Mouse (Mus musculus) midbrain, embryonic 15.5 days (tissue): ENCODE measurements at regions not wholly inside any gene's neighbourhood (a gene's known extent, or its start where the extent isn't known, plus 50 kb on each side); places are given as distances from the start of the nearest gene placed in this dataset.

ENCODE experiments used
- ATAC-seq: fragments of 200-750 bp; cut with Nextera tagmentation; replicated peaks from 2 replicates; pipeline ENCODE4 v1.8.0; 2017; ENCODE audit warnings: moderate TSS enrichment
- H3K27ac ChIP-seq: fragments of 300-500 bp; sonication (generic); 2 replicates; pipeline ENCODE4 v1.5.1; 2015; ENCODE audit warnings: mild to moderate bottlenecking, inconsistent platforms
- H3K27me3 ChIP-seq: fragments of 300-500 bp; sonication (generic); replicated peaks from 2 replicates; pipeline ENCODE4 v1.6.1; 2015; ENCODE audit warnings: inconsistent platforms
- H3K36me3 ChIP-seq: fragments of 300-500 bp; sonication (generic); replicated peaks from 2 replicates; pipeline ENCODE4 v1.6.1; 2015; ENCODE audit warnings: inconsistent platforms
- H3K4me1 ChIP-seq: fragments of 300-500 bp; sonication (generic); 2 replicates; pipeline ENCODE4 v1.6.1; 2015; ENCODE audit warnings: inconsistent platforms
- H3K4me2 ChIP-seq: fragments of 300-500 bp; sonication (generic); 2 replicates; pipeline ENCODE4 v1.6.1; 2015; ENCODE audit warnings: inconsistent platforms, mild to moderate bottlenecking, moderate library complexity
- H3K4me3 ChIP-seq: fragments of 300-500 bp; sonication (generic); 2 replicates; pipeline ENCODE4 v1.5.1; 2015; ENCODE audit warnings: mild to moderate bottlenecking, inconsistent platforms
- H3K9ac ChIP-seq: fragments of 300-500 bp; sonication (generic); 2 replicates; pipeline ENCODE4 v1.6.1; 2015; ENCODE audit warnings: mild to moderate bottlenecking, inconsistent platforms
- H3K9me3 ChIP-seq: fragments of 300-500 bp; sonication (generic); 2 replicates; pipeline ENCODE4 v1.6.1; 2016; ENCODE audit warnings: inconsistent platforms
- WGBS: fragments of 180-500 bp; shearing (Covaris S2); methylation state at CpG from one replicate; pipeline ENCODE4 v1.1.7; 2015; ENCODE audit warnings: mixed read lengths; 5-methylcytosine and 5-hydroxymethylcytosine counted together

DNA sequence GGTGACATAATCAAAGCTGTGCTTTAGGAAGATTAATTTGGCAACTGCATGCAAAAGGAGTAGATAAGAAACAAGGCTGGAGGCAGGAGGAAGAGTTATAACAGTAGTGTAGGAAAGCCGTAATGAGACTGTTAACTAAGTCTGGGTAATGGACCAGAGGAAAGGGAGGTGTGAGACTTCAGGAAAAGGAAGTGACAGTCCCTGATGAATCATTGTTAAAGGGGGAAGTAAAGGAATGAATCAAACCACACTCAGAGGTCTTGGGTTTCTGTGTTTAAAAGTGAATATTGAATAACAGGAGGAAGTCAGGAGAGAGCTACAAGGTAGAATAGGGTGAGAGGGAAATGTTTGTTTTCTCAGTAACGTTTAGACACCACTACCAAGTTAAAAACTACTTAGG is 1175.9 kb downstream of the Diaph3 start:
- H3K9me3 ChIP-seq: no peaks in the 10 kb centered on the region
- no peaks in the 10 kb centered on the region for H3K4me1 ChIP-seq
- H3K27me3 ChIP-seq: no peaks in the 10 kb centered on the region
- H3K27ac ChIP-seq: no peak overlapping the region
- H3K36me3 ChIP-seq: no peaks in the 10 kb centered on the region
- 76% methylated on average over 2 of the region's 2 CpGs for WGBS
- no peak for ATAC-seq
- H3K9ac ChIP-seq: no peak overlapping the region
- no peak overlapping the region for H3K4me3 ChIP-seq
- H3K4me2 ChIP-seq: no peak overlapping the region

DNA sequence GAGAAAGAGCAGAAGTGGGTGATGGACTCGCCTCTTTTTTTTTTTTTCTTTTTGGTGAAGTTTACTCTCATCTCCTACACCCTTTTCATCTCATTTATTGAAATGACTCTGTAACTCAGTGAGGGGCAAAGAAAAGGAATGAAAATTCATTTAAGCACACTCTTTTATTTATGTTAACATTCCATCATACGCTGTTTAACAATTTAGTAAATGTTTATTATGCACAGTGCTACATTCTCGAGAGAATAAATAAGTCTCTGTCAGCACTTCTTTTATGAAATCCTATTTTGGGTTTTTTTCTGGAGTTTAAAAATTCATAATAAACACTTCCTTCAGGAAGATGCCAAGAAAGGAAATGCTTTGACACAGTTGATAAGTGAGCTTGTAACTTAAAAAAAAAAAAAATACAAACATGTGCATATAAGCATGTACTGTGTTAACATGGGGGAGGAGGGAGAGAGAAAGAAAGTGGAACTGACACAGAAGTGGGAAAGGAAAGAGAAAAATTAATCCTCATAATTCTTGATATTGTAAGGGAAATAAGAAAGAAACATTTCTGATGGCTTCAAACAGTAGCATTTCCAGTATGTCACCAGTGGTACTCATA is 1195.2 kb downstream of the Diaph3 start:
- H3K4me1 ChIP-seq: no peaks in the 10 kb centered on the region
- H3K4me2 ChIP-seq: no peak overlapping the region
- no peak for ATAC-seq
- H3K27me3 ChIP-seq: no peaks in the 10 kb centered on the region
- no peak overlapping the region for H3K27ac ChIP-seq
- H3K9ac ChIP-seq: no peak overlapping the region
- WGBS: 78% methylated on average over 3 of the region's 3 CpGs
- H3K9me3 ChIP-seq: no peaks in the 10 kb centered on the region
- no peak overlapping the region for H3K4me3 ChIP-seq
- no peaks in the 10 kb centered on the region for H3K36me3 ChIP-seq

DNA sequence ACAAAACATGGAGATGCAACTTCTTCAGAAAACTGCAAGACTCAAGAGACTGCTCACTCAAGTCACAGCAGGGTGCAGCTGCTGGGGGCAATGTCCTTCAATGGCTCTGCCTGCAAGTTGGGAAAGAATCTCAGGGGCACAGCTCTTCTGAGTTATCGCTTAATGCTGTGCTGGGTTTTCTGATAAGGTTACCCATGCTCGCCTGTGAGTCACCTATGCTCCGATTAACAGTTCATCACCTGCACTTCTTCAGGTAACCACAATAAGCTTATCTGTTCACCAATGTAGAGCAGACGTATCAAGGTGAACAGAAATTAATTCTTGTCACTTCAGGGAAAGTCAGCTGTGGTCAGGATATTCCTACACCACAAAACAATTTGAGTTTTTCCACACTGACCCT is 1198.2 kb downstream of the Diaph3 start:
- Histone ChIP-seq H3K4me3 (no peak overlapping the region), H3K9ac (no peak overlapping the region), H3K27me3 (no peaks in the 10 kb centered on the region), H3K36me3 (no peaks in the 10 kb centered on the region), H3K4me2 (no peak overlapping the region), H3K4me1 (no peaks in the 10 kb centered on the region), H3K27ac (no peak overlapping the region), H3K9me3 (no peaks in the 10 kb centered on the region)
- ATAC-seq: no peak
- 80% methylated on average over 4 of the region's 4 CpGs for WGBS

DNA sequence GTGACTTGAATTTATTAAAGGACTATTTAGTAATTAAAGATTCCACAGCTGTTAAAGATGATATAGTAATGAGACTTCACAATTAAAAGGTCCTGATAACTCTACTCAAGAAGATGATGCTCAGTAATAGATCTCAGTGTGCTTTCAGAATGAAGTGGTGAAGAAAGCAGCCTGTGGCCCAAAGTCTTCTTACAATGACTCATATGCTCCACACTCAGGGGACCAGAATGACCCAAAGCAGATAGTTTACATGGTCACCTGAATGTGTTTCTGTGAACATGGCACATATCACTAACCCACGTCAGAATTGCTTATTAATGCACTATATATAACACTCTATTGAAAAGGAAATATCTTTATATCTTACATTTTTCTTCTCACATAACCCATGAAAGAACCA is 1200.5 kb downstream of the Diaph3 start:
- H3K9me3 ChIP-seq: no peaks in the 10 kb centered on the region
- no peak for ATAC-seq

DNA sequence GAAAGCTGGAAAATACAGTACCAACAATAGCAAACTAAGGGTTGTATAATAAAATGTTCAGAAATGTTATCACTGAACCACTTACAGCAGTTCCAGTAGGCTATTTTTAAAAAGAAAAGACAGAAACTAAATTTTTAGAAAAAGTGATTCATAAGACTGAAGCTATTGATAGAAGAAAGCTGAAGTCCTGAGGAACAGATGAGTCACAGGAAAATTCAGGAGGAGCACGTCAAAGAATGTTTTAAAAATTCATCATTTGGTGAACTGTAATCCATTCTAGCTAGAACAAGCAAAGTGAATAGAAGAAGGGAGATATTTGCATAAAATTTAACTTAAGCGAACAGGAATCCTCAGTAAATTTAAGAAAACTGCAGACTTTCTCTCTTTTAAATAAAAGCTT is 1205.9 kb downstream of the Diaph3 start:
- no peak overlapping the region for H3K4me3 ChIP-seq
- H3K9ac ChIP-seq: no peak overlapping the region
- H3K4me2 ChIP-seq: no peak overlapping the region
- WGBS: 77% methylated on average over 2 of the region's 2 CpGs
- no peak overlapping the region for H3K27ac ChIP-seq
- no peaks in the 10 kb centered on the region for H3K9me3 ChIP-seq
- H3K36me3 ChIP-seq: no peaks in the 10 kb centered on the region
- H3K27me3 ChIP-seq: no peaks in the 10 kb centered on the region
- ATAC-seq: no peak
- H3K4me1 ChIP-seq: no peaks in the 10 kb centered on the region

More for the DNA sequence above, 1200.5 kb downstream of the Diaph3 start:
- Histone ChIP-seq H3K4me3 (no peak overlapping the region), H3K27ac (no peak overlapping the region), H3K27me3 (no peaks in the 10 kb centered on the region), H3K4me1 (no peaks in the 10 kb centered on the region), H3K4me2 (no peak overlapping the region), H3K36me3 (no peaks in the 10 kb centered on the region), H3K9ac (no peak overlapping the region)
- 96% methylated on average over 1 of the region's 1 CpGs for WGBS

DNA sequence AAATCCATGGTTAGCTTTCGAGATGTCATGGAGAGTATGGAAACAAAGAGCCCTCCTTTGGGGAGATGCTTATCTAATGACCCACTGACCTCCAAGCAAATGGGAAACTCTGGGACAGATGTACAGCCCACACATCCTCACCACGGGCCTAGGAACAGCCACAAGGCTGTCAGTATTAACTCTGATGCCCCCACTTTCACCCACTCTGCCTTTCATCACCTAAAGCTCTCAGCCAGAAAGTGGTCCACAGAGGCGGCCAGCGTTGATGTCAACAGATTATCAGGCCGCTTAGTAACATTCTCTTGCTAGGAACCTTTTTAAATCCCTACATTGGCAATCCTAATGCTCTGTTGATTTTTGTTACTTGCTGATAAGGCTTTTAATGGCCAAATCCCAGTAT is 1210.6 kb downstream of the Diaph3 start:
- no peaks in the 10 kb centered on the region for H3K27me3 ChIP-seq
- H3K9ac ChIP-seq: no peak overlapping the region
- H3K27ac ChIP-seq: no peak overlapping the region
- no peak overlapping the region for H3K4me3 ChIP-seq
- H3K4me1 ChIP-seq: no peaks in the 10 kb centered on the region
- no peak overlapping the region for H3K4me2 ChIP-seq
- no peak for ATAC-seq
- no peaks in the 10 kb centered on the region for H3K9me3 ChIP-seq
- H3K36me3 ChIP-seq: no peaks in the 10 kb centered on the region
- 54% methylated on average over 5 of the region's 5 CpGs for WGBS

DNA sequence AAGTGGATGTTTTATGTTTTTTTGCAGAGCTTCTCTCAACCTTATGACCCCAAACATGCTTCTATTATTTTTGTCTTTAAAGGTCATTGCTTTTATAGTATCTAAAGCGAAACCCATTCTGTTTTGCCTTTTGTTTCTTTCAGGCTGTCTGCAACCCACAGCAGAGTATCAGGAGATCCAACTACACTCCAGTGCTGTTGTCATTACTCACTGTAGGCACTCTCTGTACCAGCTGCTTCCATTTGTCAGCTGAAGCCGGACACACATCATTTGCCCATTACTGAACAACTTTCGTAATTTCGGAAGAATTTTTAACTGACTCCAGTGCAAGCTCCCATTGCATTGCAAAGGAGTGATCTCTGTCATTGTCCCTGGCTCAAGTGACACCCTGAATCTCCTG is 1222.1 kb downstream of the Diaph3 start:
- H3K4me3 ChIP-seq: no peak overlapping the region
- H3K27me3 ChIP-seq: no peaks in the 10 kb centered on the region
- no peaks in the 10 kb centered on the region for H3K4me1 ChIP-seq
- H3K9me3 ChIP-seq: no peaks in the 10 kb centered on the region
- H3K4me2 ChIP-seq: no peak overlapping the region
- no peak overlapping the region for H3K27ac ChIP-seq
- no peak for ATAC-seq
- H3K9ac ChIP-seq: no peak overlapping the region
- WGBS: 73% methylated on average over 4 of the region's 4 CpGs
- no peaks in the 10 kb centered on the region for H3K36me3 ChIP-seq

DNA sequence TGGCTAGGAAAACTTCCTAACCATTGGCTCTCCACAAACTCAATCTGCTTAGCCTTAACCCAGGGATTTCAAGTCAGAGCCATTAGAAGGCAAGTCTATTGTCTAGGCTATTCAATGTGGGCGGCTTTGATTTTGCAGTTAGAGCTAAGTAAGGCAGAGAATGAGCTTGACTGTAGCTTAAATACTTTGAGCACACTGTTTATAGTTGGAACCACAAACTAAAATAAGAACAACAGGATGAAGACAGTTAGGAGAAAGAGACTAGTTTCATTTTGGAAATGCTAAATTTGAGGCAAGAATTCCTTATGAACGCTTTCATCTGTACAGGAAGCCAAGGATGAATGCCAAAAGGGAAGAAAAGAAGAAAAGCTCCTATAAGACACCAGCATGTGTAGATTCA is 1225.3 kb downstream of the Diaph3 start:
- WGBS: 68% methylated on average over 2 of the region's 2 CpGs
- Histone ChIP-seq H3K27ac (no peak overlapping the region), H3K4me3 (no peak overlapping the region), H3K4me2 (no peak overlapping the region), H3K9me3 (no peaks in the 10 kb centered on the region), H3K9ac (no peak overlapping the region), H3K4me1 (no peaks in the 10 kb centered on the region), H3K27me3 (no peaks in the 10 kb centered on the region), H3K36me3 (no peaks in the 10 kb centered on the region)
- ATAC-seq: no peak

DNA sequence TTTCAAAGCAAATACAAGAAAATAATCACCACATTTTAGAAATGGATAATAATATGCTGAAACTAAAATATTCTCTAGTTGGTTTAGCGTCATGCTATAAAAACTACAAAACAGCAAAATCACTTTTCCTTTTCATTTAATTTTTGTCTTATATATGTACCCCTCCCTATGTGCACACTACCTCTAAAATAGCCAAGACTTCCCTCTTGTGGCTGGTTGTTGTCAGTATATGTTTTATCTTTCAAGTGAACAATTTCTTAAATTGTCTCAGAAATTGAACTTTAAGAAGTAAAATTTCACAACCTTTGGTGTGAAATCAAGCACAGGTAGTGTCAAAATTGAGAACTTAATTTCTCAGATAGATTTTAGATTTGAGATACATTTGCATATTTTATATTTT is 1243.1 kb downstream of the Diaph3 start:
- H3K9ac ChIP-seq: no peak overlapping the region
- H3K36me3 ChIP-seq: no peaks in the 10 kb centered on the region
- no peak overlapping the region for H3K4me2 ChIP-seq
- no peaks in the 10 kb centered on the region for H3K4me1 ChIP-seq
- no peaks in the 10 kb centered on the region for H3K9me3 ChIP-seq
- no peak overlapping the region for H3K4me3 ChIP-seq
- no peak for ATAC-seq
- H3K27ac ChIP-seq: no peak overlapping the region
- 96% methylated on average over 1 of the region's 1 CpGs for WGBS
- H3K27me3 ChIP-seq: no peaks in the 10 kb centered on the region

DNA sequence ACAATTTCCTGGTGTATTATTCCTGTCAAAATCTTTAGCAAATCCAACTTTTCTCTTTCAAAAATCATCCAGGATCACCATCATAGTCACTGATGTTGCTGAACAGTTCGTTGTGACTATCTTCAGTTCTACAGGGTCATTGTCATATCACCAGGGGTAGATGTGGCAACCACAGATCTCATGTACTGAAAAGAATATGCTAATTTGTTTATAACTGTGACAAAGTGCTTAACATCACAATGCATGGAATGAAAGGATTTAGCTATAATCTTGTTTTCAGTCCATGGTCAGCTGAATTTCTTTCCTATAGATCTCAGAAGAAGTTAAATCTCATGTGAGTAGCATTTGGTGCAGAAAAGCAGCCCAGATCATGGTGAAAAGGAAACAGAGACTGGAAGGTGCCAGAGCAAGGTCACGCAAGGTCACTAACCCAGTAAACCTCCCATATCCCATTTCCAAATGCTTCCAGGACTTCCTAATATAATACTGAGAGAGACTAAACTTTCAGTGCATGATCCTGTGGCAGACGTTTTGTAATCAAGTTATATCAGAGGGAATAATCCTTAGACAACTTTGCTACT is 1279.6 kb downstream of the Diaph3 start:
- 37% methylated on average over 3 of the region's 3 CpGs for WGBS

DNA sequence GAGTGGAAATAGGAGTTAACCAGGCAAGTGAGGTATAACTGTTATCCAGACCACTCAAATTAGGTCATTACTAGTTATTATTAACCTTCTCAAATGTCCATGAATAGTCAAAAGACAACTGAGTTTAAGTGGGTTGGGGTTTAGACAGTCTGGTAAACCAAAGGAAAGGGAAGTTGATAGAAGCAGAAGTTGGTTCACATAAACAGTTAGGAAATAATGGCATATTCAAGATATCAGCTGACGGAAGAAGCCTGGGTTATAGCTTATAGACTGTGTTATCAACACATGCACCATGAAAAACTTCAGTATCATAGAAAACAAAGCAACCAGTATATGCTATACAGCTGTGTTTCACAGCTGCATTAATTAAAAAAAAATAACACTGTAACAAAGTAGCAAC is 1291.5 kb downstream of the Diaph3 start:
- no peak overlapping the region for H3K4me3 ChIP-seq
- 92% methylated on average over 1 of the region's 1 CpGs for WGBS
- H3K9me3 ChIP-seq: no peaks in the 10 kb centered on the region
- H3K27ac ChIP-seq: no peak overlapping the region
- H3K27me3 ChIP-seq: no peaks in the 10 kb centered on the region
- H3K36me3 ChIP-seq: no peaks in the 10 kb centered on the region
- H3K9ac ChIP-seq: no peak overlapping the region
- ATAC-seq: no peak
- no peak overlapping the region for H3K4me2 ChIP-seq
- no peaks in the 10 kb centered on the region for H3K4me1 ChIP-seq

More for the DNA sequence above, 1279.6 kb downstream of the Diaph3 start:
- Histone ChIP-seq H3K4me3 (no peak overlapping the region), H3K27ac (no peak overlapping the region), H3K9me3 (no peaks in the 10 kb centered on the region), H3K27me3 (no peaks in the 10 kb centered on the region), H3K9ac (no peak overlapping the region), H3K4me2 (no peak overlapping the region), H3K36me3 (no peaks in the 10 kb centered on the region), H3K4me1 (no peaks in the 10 kb centered on the region)
- ATAC-seq: no peak

DNA sequence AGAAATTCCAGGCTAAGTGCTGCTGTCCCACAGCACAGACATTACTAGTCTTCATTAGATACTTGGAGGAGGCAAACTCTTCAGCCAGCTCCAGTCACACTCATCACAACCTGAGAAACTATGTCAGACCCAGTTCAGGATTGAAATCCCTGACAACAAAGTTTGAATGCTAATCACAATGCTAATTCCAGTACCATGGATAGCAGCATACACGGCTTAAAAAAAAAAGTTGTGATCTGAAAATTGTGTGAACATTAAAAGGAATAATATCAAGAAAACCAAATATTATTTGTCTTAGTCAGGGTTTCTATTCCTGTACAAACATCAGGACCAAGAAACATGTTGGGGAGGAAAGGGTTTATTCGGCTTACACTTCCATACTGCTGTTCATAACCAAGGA is 1305.5 kb downstream of the Diaph3 start:
- no peaks in the 10 kb centered on the region for H3K4me1 ChIP-seq
- ATAC-seq: no peak
- no peak overlapping the region for H3K9ac ChIP-seq
- H3K9me3 ChIP-seq: no peaks in the 10 kb centered on the region
- WGBS: 89% methylated on average over 2 of the region's 2 CpGs
- no peaks in the 10 kb centered on the region for H3K27me3 ChIP-seq
- H3K27ac ChIP-seq: no peak overlapping the region
- no peak overlapping the region for H3K4me2 ChIP-seq
- no peak overlapping the region for H3K4me3 ChIP-seq
- H3K36me3 ChIP-seq: no peaks in the 10 kb centered on the region

DNA sequence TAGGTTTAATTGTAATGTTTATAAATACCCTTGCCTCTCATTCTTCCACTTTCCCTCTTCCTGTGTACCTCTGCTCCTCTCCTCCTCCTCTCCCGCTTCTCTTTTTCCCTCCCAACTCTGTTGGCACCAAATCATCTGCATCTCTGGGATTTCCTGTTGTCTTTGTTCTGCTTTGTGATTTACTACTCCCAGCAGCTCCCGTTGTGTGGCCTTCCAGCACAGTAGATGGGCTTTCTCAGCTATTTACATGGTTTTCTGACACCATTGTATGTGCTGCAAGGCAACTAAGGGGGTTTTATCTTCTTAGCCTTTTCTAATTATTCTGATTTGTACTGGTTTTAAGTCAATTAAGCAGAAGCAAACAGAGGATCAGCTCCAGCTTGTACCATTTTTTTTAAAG is 1326.1 kb downstream of the Diaph3 start:
- no peaks in the 10 kb centered on the region for H3K4me1 ChIP-seq
- ATAC-seq: no peak
- 7% methylated on average over 2 of the region's 2 CpGs for WGBS
- no peak overlapping the region for H3K4me3 ChIP-seq
- no peak overlapping the region for H3K9ac ChIP-seq
- no peak overlapping the region for H3K27ac ChIP-seq
- no peak overlapping the region for H3K4me2 ChIP-seq
- no peaks in the 10 kb centered on the region for H3K9me3 ChIP-seq
- H3K36me3 ChIP-seq: no peaks in the 10 kb centered on the region
- H3K27me3 ChIP-seq: no peaks in the 10 kb centered on the region
